Mouse (Mus musculus) megakaryocyte progenitor cell, adult 5-6 weeks (primary cell): ENCODE results near the gene Hoxa5. TPM values are rescaled to one million over a fixed set of nuclear protein-coding genes. Genes with fewer than 3 reads are reported as not detected.

Experiments
- ATAC-seq: replicated peaks from 2 replicates; pipeline ENCODE4 v1.8.0; 2016; ENCODE audit warnings: mild to moderate bottlenecking, moderate TSS enrichment, inconsistent platforms; ENCODE audit not compliant: poor library complexity
- total RNA-seq, 2 experiments: library from RNA; stranded (forward) in 1 of 2; stranded (reverse) in 1 of 2; fragments of 157-497, 149-512 nt in 1 of 2; fragments of 200-1000 nt in 1 of 2; gene quantifications; 2 replicates each; pipeline versions ENCODE4 v1.2.3 to v1.2.4; 2015 to 2017

Hoxa5 gene
- total RNA-seq, 2 experiments from 2014 or later = 0.83 to 3.1 TPM

GRCm38 (mm10) chr6:52153270-52153669, 51.1 kb downstream of the Hoxa5 start:
- no peak for ATAC-seq

GRCm38 (mm10) chr6:52152226-52153193, 51.9 kb downstream of the Hoxa5 start:
- ATAC-seq = no peak

Other genes with a start within 250 kb of the Hoxa5 start
- 96.8 and 103 TPM in 2 replicates for gene Skap2, start 192.0 kb downstream of the Hoxa5 start, total RNA-seq (2015)
- gene Skap2, start 192.0 kb downstream of the Hoxa5 start, total RNA-seq (2017) = 139 and 181 TPM in 2 replicates
- gene Hoxa1, start 46.3 kb downstream of the Hoxa5 start, total RNA-seq (2015) = 0.15 and 0.17 TPM in 2 replicates
- 0.10 TPM in 1 of 2 replicates, not detected in the other for gene Hoxa1, start 46.3 kb downstream of the Hoxa5 start, total RNA-seq (2017)
- 0.86 TPM in 1 of 2 replicates, not detected in the other for gene Hoxa2, start 39.8 kb downstream of the Hoxa5 start, total RNA-seq (2015)
- gene Hoxa2, start 39.8 kb downstream of the Hoxa5 start, total RNA-seq (2017) = 0.34 TPM in 1 of 2 replicates, not detected in the other
- gene 5730596B20Rik, start 27.1 kb downstream of the Hoxa5 start, total RNA-seq (2015) = not detected in 2 replicates
- not detected in 2 replicates for gene 5730596B20Rik, start 27.1 kb downstream of the Hoxa5 start, total RNA-seq (2017)
- 0.88 and 1.9 TPM in 2 replicates for gene Hoxa4, start 12.8 kb downstream of the Hoxa5 start, total RNA-seq (2015)
- gene Hoxa4, start 12.8 kb downstream of the Hoxa5 start, total RNA-seq (2017) = 0.71 and 1.3 TPM in 2 replicates
- 0.22 TPM in 1 of 2 replicates, not detected in the other for gene Hoxa6, start 4.1 kb upstream of the Hoxa5 start, total RNA-seq (2015)
- gene Hoxa6, start 4.1 kb upstream of the Hoxa5 start, total RNA-seq (2017) = not detected in 2 replicates
- 0.59 and 2.1 TPM in 2 replicates for gene Hoxa3, start 8.7 kb upstream of the Hoxa5 start, total RNA-seq (2015)
- 0.37 and 0.42 TPM in 2 replicates for gene Hoxa3, start 8.7 kb upstream of the Hoxa5 start, total RNA-seq (2017)
- gene Gm28308, start 8.8 kb upstream of the Hoxa5 start, total RNA-seq (2015) = not detected in 2 replicates
- gene Gm28308, start 8.8 kb upstream of the Hoxa5 start, total RNA-seq (2017) = 0.84 TPM in 1 of 2 replicates, not detected in the other
- 11.4 and 15.7 TPM in 2 replicates for gene Hoxa7, start 17.3 kb upstream of the Hoxa5 start, total RNA-seq (2015)
- gene Hoxa7, start 17.3 kb upstream of the Hoxa5 start, total RNA-seq (2017) = 5.5 and 8.2 TPM in 2 replicates
- gene Hoxa9, start 26.5 kb upstream of the Hoxa5 start, total RNA-seq (2015) = 8.1 and 10.7 TPM in 2 replicates
- gene Hoxa9, start 26.5 kb upstream of the Hoxa5 start, total RNA-seq (2017) = 23.4 and 24.9 TPM in 2 replicates
- gene Hoxa10, start 36.3 kb upstream of the Hoxa5 start, total RNA-seq (2015) = 0.12 and 0.24 TPM in 2 replicates
- 0.30 TPM in 1 of 2 replicates, not detected in the other for gene Hoxa10, start 36.3 kb upstream of the Hoxa5 start, total RNA-seq (2017)
- not detected in 2 replicates for gene Hoxa11, start 41.2 kb upstream of the Hoxa5 start, total RNA-seq (2015)
- 0.10 TPM in 1 of 2 replicates, not detected in the other for gene Hoxa11, start 41.2 kb upstream of the Hoxa5 start, total RNA-seq (2017)
- not detected in 2 replicates for gene Hoxa13, start 56.3 kb upstream of the Hoxa5 start, total RNA-seq (2015)
- gene Hoxa13, start 56.3 kb upstream of the Hoxa5 start, total RNA-seq (2017) = not detected in 2 replicates
- gene Evx1, start 108.9 kb upstream of the Hoxa5 start, total RNA-seq (2015) = not detected in 2 replicates
- not detected in 2 replicates for gene Evx1, start 108.9 kb upstream of the Hoxa5 start, total RNA-seq (2017)